Mouse (Mus musculus): ENCODE results near the gene Nol4l.

Gene Nol4l

DNA sequence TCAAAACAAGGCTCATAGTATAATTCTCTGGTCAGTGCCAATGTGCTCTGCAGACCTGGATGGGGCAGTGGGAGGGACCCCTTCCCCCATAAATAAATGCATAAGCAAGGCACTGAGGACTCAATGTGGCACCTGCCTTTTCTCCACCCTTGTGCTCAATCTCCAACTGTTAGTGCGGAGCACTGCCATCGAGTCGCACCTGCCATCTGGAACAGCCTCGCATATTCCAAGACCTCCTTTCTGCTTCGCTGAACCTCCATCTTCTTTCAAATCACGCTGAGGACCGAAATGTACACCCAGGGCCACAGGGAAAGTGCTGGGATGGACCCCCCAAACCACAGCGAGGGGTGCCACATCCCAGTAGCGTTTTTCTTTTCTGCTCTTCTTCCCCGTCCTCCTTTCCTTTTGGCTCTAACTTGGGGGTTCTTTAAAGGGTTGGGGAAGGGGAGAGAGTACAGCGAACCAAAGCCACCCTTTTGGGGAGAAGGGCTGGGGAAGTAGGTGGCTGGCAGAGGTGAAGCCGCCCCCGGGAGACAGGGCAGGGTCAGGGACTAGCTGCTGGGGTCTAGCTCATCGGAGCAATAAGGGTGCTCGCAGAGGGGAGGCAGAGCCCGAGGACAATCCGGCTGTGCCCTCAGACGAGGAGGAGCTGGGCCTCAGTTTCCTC, 38.1 kb downstream of the Nol4l start:
- no peaks in the 10 kb centered on the region for H3K27me3 ChIP-seq (ENCODE audit: control insufficient read depth, insufficient read depth, low read length, poor library complexity, severe bottlenecking)
- no peaks in the 10 kb centered on the region for H3K36me3 ChIP-seq (ENCODE audit: control insufficient read depth, insufficient read depth, low read length, poor library complexity, severe bottlenecking)
- no peak for DNase-seq (ENCODE audit: low read depth, low spot score)

DNA sequence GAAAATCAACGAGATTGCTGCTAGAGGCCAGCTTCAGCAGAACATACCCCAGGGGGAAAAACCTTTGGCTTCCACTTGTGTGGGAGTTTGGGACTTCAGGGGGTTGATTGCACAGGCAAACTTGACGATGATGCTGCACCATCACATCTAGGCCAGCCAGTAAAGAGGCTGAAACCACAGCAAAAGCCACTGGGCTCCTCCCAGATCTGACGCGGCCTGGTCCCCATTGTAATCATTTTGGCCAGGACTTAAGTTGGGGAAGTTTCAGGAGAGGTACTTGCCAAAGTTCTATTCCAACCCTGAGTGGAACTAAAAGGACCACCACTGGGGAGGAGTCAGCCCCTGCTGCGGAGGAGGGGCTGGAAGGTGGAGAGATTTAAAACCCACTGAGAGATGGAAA, 38.8 kb downstream of the Nol4l start:
- no peaks in the 10 kb centered on the region for H3K27me3 ChIP-seq (ENCODE audit: control insufficient read depth, insufficient read depth, low read length, poor library complexity, severe bottlenecking)
- no peak for DNase-seq (ENCODE audit: low read depth, low spot score)
- no peaks in the 10 kb centered on the region for H3K36me3 ChIP-seq (ENCODE audit: control insufficient read depth, insufficient read depth, low read length, poor library complexity, severe bottlenecking)

DNA sequence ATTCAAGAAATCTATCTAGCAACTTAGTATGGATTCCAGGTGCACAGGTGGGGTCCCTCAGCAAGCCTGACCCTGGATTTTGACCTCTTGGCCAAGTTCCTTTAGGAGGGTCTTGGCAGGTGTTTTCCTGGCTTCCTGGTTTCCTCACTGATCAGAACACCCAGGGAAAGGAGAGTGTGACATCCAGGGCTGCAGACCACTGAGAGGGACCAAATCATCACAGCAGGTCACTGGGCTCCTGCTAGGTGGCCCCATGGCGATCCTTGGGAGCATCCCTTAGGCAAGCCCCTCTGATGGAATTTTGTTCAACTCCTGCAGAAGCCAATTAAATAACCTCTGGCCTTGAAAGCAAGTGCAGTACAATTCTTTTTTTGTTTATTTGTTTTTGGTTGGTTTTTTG, 39.7 kb downstream of the Nol4l start:
- H3K36me3 ChIP-seq (ENCODE audit: control insufficient read depth, insufficient read depth, low read length, poor library complexity, severe bottlenecking): no peaks in the 10 kb centered on the region
- H3K27me3 ChIP-seq (ENCODE audit: control insufficient read depth, insufficient read depth, low read length, poor library complexity, severe bottlenecking): no peaks in the 10 kb centered on the region
- no peak for DNase-seq (ENCODE audit: low read depth, low spot score)

DNA sequence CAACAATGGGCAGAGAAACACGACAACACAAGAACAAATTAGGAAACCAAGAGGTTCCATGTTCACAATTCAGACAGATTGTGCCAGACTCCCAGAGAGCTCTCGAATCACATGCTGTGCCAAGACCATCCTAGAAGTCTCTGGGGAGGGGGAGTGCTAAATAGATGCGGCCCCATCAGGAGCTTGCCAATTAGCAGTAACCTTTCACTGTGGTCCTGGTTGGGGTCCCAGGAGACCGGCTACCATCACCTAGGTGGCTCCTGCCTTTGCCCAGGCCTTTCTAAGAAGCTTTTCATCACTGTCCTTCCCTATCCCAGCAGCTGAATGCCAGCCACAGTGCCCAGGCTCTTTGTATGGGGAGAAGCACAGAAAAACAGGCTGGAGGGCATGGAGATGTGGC, 45.7 kb downstream of the Nol4l start:
- no peaks in the 10 kb centered on the region for H3K36me3 ChIP-seq (ENCODE audit: control insufficient read depth, insufficient read depth, low read length, poor library complexity, severe bottlenecking)
- no peak for DNase-seq (ENCODE audit: low read depth, low spot score)
- no peaks in the 10 kb centered on the region for H3K27me3 ChIP-seq (ENCODE audit: control insufficient read depth, insufficient read depth, low read length, poor library complexity, severe bottlenecking)

DNA sequence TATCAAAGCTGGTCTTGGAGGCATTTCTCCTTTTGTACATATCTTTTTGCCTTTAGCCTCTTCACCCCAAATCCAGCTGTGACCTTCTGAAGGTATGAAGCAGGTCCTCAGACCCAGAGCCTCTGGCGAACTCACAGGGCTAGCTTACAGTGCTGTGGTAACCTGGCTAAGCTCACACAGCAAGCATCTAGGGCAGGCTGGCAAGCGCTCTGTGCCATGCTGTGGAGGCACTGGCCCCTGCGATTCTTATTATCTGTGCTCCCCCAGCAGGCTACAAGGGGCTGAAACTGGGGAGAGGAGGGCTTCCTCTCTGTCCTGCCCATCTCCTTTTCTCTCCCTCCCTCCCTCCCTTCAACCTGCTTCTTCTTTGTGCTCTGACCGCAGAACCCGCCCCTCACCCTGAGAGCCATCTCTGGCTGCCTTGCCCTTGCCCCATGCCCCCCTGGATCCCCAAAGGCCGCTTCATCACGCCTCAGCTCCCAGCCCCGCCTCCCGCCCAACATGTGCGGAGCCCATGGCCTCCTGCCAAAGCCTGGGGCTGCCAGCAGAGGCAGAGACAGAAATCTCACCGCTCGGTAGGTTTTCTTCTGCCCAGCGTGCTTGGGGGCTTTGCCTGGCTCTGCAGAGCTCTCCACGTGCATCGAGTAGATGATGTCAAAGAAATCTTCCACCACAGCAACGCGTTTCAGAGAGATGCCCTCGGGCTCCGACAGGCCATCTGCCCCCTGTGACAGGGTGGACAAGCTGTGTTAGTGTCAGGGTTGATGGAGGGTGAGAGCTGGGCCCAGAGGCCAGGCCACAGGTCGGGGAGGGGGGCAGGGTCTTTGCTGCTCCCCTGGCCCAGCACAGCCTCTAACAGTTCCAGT, 46.4 kb downstream of the Nol4l start:
- Histone ChIP-seq H3K27me3 (ENCODE audit: control insufficient read depth, insufficient read depth, low read length, poor library complexity, severe bottlenecking) (no peaks in the 10 kb centered on the region), H3K36me3 (ENCODE audit: control insufficient read depth, insufficient read depth, low read length, poor library complexity, severe bottlenecking) (no peaks in the 10 kb centered on the region)
- DNase-seq (ENCODE audit: low read depth, low spot score): peak; percentile 63

DNA sequence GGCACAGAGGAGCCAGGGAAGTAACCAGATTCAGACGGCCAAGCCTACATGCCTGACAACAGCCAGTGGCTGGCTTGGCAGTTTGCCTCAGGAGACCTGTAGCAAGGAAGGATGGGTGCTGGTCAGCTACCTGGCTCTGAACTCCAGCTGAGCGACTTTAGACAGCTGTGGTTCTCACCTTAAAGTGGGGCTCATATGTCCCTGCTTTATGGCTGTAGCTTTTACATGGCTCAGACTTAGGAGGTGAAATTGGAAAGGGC, 48.0 kb downstream of the Nol4l start:
- Histone ChIP-seq H3K27me3 (ENCODE audit: control insufficient read depth, insufficient read depth, low read length, poor library complexity, severe bottlenecking) (no peaks in the 10 kb centered on the region), H3K36me3 (ENCODE audit: control insufficient read depth, insufficient read depth, low read length, poor library complexity, severe bottlenecking) (no peaks in the 10 kb centered on the region)
- no peak for DNase-seq (ENCODE audit: low read depth, low spot score)

DNA sequence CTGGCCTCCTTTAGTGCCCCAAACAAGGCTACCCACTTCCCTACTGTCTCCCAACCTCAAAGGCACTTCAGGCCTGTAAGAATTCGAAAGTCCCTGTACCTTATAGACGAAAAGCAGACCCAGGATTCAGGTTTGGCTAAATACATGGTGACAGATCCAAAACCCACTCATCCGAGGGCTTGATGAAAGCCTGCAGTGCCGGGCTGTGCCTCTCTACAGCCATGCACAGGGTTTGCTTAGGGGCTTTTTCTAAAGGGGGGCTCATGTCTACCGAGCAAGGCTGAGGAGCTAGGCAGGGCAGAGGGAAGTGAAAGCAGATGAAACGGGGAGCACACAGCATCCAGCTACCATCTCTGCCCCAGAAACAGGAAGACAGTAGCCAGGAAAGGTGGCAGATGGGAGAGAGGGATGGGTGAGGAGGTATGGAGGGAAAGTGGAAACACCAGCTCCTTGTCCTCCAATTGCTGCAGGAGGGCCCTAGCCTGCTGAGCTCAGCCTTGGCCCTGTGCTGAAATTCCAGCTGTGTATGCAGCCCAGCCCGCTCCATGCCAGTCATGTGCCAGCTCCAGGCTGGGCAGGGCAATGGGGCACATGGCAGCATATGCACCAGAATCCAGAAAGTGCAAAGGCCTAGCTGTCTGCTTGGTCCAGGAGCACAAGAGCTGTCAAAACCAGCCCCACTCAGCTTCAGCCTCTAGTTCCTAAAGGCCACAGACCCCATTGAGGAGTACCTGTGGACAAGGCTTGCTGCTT, 48.5 kb downstream of the Nol4l start:
- DNase-seq (ENCODE audit: low read depth, low spot score): peak; percentile 35
- Histone ChIP-seq H3K36me3 (ENCODE audit: control insufficient read depth, insufficient read depth, low read length, poor library complexity, severe bottlenecking) (no peaks in the 10 kb centered on the region), H3K27me3 (ENCODE audit: control insufficient read depth, insufficient read depth, low read length, poor library complexity, severe bottlenecking) (no peaks in the 10 kb centered on the region)

DNA sequence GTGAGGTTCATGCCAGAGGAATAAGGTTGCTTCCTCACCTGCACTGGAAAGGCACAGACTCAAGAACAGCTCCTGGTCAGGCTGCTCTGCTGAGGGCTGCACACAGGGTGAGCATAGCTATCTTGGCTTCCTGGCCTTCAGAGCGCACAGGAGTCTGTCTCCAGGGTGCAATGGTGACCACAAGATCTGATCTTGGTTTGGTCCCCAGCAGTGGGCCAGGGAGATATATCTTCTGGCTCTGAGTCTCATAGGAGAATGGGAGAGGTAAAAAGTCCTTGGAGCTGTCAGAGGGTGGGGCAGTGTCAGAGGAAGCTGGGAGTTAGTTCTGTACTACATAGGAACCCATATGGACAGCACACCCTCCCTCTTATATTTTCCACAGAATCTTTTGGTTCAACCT, 50.3 kb downstream of the Nol4l start:
- no peaks in the 10 kb centered on the region for H3K27me3 ChIP-seq (ENCODE audit: control insufficient read depth, insufficient read depth, low read length, poor library complexity, severe bottlenecking)

DNA sequence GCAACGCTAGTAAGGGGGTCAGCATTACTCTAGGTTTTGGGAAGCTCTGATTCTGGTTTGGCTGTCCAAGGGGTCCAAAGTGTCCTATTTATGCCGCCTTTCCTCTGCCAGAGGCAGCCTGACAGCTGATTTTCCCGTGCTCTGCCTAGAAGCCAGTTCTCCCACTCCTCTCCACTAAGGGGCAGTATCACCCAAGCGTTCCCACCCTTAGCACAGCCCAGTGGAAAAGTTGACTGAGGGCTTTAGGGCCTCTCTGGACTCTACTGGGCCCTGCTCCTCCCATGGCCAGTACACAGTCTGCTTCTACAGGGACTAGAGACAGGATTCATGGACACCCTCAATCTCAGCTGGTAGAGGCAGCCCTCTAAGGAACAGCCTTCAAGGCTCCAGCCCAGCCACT, 51.2 kb downstream of the Nol4l start:
- no peaks in the 10 kb centered on the region for H3K27me3 ChIP-seq (ENCODE audit: control insufficient read depth, insufficient read depth, low read length, poor library complexity, severe bottlenecking)
- H3K36me3 ChIP-seq (ENCODE audit: control insufficient read depth, insufficient read depth, low read length, poor library complexity, severe bottlenecking): no peaks in the 10 kb centered on the region
- DNase-seq (ENCODE audit: low read depth, low spot score): peak; percentile 76

More for the DNA sequence above, 50.3 kb downstream of the Nol4l start:
- no peak for DNase-seq (ENCODE audit: low read depth, low spot score)
- no peaks in the 10 kb centered on the region for H3K36me3 ChIP-seq (ENCODE audit: control insufficient read depth, insufficient read depth, low read length, poor library complexity, severe bottlenecking)

DNA sequence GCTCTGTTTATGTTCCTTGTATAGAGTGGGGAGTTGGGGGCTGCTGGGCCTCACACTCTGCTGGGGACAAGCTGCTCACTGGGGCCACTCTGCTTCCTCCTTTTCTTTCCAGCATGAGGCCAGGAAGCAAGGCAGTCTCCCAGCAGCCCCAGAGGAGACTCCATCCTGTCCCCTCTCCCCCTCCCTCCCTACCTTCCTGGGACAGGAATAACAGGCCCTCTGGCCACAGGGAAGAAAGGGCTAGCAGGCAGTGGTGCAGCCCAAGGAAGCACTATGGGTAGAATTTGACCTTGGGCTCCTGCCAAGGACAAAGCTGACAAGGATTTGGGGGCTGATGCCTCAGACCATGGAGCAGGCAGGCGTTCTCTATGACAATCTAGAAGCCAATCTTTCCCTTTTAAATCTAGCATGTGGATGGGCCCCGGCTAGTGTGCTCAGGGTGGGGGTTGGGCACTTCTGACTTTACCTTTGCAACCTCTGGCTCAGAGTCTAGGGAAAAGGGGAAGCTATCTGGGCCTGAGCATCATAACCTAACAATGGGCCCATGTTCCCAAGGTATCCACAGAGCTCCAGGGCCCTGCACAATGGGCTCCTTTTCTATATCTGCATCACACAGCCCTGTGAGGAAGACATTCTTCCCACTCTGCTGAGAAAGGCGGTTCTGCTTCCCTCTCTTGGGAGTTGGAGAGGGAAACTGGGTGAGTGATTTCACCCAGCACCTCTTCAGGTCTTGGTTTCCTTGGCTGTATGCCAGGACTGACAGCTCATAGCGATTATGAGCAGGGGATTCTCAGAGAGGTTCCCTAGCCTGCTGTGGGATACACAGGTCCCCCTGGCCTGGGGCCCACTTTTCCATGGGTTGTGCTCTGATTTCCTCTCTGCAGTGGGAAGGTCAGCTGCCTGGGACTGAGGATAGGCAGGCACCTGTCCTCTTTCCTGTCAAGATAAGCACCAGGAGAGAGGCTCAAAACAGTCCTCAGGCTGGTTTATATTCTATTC, 54.4 kb downstream of the Nol4l start:
- H3K27me3 ChIP-seq (ENCODE audit: control insufficient read depth, insufficient read depth, low read length, poor library complexity, severe bottlenecking): no peaks in the 10 kb centered on the region
- no peak for DNase-seq (ENCODE audit: low read depth, low spot score)

DNA sequence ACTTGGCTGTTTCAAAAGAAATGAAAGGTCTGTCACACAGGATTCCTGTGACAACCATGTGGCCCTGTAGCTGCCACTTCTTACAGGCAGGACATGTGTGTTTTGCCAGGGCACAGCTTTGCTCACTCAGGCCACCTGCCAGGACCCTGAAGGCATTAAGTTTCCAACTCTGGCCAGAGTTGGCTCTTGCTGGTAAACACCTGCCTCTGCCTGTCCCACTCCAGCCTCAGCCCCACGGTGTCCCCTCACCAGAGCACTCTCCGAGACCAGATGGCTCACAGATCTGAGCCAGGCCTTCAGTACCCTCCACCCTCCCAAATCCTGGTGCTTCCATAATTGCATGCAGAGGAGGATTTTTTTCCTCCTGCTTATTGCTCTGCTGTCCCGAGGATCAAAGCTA, 58.8 kb downstream of the Nol4l start:
- H3K36me3 ChIP-seq (ENCODE audit: control insufficient read depth, insufficient read depth, low read length, poor library complexity, severe bottlenecking): no peaks in the 10 kb centered on the region
- H3K27me3 ChIP-seq (ENCODE audit: control insufficient read depth, insufficient read depth, low read length, poor library complexity, severe bottlenecking): no peaks in the 10 kb centered on the region
- DNase-seq (ENCODE audit: low read depth, low spot score): no peak

More for the DNA sequence above, 54.4 kb downstream of the Nol4l start:
- H3K36me3 ChIP-seq (ENCODE audit: control insufficient read depth, insufficient read depth, low read length, poor library complexity, severe bottlenecking): no peaks in the 10 kb centered on the region

DNA sequence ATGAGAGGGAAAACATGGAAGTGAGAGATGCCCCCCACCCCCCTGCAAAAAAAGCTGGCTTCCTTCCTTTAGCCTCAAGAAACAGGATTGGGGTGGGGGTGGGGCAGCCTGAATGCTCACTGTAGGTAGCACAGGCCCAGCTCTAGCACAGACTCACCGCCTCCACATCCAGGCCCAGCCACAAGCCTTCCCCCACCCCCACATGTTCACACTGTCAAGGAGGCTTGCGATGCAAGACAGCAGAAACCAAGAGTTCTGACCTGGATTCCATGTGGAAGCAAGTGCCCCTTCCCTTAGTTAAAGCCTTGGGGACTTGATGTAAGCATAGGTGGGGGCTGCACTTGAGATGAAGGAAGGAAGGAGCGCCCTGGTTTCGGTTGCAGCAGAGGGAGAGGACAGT, 60.0 kb downstream of the Nol4l start:
- DNase-seq (ENCODE audit: low read depth, low spot score): no peak
- H3K27me3 ChIP-seq (ENCODE audit: control insufficient read depth, insufficient read depth, low read length, poor library complexity, severe bottlenecking): no peaks in the 10 kb centered on the region
- no peaks in the 10 kb centered on the region for H3K36me3 ChIP-seq (ENCODE audit: control insufficient read depth, insufficient read depth, low read length, poor library complexity, severe bottlenecking)

DNA sequence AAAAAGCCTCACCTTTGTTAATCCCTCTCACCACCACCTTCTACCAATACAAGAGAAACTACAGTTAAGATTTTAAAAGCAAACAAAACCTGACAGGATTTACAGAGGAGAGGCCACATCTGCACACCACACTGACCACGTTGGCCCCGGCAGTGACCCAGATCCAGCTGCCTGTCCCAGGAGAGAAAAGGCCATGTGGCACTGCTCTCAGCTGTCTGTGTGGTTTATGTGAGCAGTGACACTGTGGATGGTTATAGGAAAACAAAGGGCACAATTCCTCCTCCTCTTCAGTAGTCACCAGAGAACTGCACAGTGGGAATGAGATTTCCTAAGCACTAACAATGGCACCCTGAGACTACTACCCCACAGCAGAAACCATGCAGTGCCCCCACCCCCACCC, 60.5 kb downstream of the Nol4l start:
- H3K36me3 ChIP-seq (ENCODE audit: control insufficient read depth, insufficient read depth, low read length, poor library complexity, severe bottlenecking): no peaks in the 10 kb centered on the region
- no peaks in the 10 kb centered on the region for H3K27me3 ChIP-seq (ENCODE audit: control insufficient read depth, insufficient read depth, low read length, poor library complexity, severe bottlenecking)
- no peak for DNase-seq (ENCODE audit: low read depth, low spot score)

DNA sequence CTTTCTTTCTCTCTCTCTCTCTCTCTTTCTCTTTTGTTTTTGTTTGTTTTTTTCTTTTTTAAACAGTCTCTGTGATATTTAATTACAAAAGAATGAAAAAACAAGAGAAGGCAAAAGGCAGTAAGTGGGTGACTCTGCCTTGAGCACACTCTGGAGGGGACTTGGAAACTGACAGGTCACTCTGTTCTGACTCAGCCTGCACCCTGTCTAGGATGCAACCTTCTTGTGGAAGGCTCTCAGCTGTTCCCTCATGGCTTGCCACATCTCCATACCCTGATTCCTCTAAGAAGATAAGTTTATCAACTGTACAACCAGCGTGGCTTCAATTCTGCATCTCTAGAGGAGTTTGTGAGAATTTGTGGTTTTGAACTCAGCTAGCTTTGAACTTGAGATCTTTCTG, 62.4 kb downstream of the Nol4l start:
- H3K36me3 ChIP-seq (ENCODE audit: control insufficient read depth, insufficient read depth, low read length, poor library complexity, severe bottlenecking): no peaks in the 10 kb centered on the region
- H3K27me3 ChIP-seq (ENCODE audit: control insufficient read depth, insufficient read depth, low read length, poor library complexity, severe bottlenecking): no peaks in the 10 kb centered on the region
- no peak for DNase-seq (ENCODE audit: low read depth, low spot score)
